Mouse (Mus musculus) liver, embryonic 14.5 days (tissue): ENCODE data around the gene Epm2a.

Experiments
- CTCF ChIP-seq: IDR thresholded peaks from 2 replicates; pipeline ENCODE4 v1.5.1; 2016; ENCODE audit warnings: antibody characterized with exemption, low read depth, control low read depth
- EP300 ChIP-seq: IDR thresholded peaks from 2 replicates; pipeline ENCODE4 v1.6.1; 2016; ENCODE audit warnings: antibody characterized with exemption, low read depth

DNA sequence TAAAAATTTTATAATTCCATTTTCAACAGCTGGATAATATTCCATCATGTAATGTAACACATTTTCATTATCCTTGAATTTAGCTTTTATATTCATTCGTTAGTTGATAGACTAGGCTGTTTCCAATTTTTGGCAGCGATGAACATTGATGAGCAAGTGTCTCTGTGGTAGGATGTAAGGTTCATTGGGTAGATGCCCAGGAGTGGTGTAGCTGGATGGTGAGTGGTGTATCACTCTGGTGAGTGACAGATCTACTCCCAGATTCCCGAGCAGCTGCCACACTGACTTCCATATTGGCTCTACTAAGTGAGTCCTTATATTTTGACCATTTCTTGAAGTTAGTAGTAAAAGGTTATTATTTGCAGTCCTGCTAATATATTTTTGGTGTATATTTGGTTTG, 76.9 kb downstream of the Epm2a start:
- TF ChIP-seq CTCF: no peak
- TF ChIP-seq EP300: no peak
